Mouse (Mus musculus) CD4-positive, CD25-positive, alpha-beta regulatory T cell, adult 2 months (primary cell): ENCODE measurements around the gene Rhbdl3.
"Not testable (repeated sequence)": the region's sequence is repeated elsewhere in the genome, so short reads cannot be mapped to it uniquely, and the experiment has no call there.

Experiments
- DNase-seq: peaks from one replicate; pipeline ENCODE4 v3.0.0-alpha.2; 2012; ENCODE audit warnings: low read depth, low spot score

The Rhbdl3 gene

GRCm38 (mm10) chr11:80312565-80312964, 11.9 kb downstream of the Rhbdl3 start:
- no peak for DNase-seq

DNA sequence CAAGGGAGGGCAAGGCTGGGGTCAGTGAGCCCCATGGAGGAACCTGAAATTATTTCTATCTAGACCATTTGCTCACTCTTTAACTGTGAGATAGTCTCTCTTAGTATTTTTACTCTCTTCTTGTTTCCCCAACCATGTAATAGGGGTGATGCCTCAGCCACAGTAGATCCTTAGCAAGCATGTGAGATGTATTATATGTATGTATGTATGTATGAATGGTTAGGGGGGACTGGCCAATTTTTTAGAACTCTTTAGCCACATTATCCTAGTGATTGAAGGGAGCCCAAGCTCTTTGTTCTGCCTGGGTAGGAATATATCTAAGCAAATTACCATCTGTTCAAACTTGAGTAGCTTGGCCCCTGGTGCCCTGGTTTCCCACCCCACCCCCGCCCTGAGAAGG, 12.8 kb downstream of the Rhbdl3 start:
- DNase-seq: no peak

- DNase-seq: no peak
Observed at GRCm38 (mm10) chr11:80313944-80314343, 13.2 kb downstream of the Rhbdl3 start.

DNA sequence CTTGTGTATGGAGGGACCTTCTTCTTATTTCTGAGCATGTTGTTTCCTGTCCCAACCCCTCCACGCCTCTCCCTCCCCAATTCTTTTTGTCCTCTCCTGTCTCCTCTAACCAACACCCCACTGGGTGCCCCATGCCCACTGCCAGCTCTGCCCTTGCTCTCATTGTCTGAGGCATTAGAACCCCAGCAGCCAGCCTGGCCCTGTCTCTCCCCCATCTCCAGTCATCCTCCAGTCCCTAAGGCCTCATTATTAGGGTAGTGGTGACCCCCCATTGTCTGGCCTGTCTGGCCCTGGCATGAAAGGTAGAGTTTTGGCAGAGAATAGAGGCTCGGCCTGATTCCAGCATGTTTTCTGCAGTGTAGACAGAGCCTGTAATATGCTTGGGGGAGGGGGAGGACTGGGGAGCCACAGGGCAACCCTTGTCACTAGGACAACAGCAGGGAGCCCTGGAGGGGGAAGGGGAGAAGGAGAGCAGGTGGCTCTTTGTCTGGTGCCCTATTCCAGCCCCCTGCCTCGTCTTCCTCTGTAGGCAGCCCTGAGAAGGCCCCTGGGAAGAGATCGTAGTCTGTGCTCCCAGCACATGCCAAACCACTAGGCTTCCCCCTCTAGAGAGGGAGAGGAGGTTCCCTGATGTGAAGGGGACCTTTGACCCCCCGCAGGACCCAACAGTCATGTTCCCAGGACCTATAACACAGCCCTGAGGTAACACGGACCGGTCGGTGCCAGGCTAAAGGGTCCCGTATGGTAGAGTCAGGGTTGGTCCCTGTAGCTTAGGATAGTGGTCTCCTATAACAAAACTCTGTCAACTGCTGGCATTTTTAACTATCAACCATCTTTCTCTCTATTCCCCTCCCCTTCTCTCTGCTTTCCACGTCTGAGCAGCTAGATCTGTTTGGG, 15.3 kb downstream of the Rhbdl3 start:
- no peak for DNase-seq

GRCm38 (mm10) chr11:80323255-80323654, 22.5 kb downstream of the Rhbdl3 start:
- DNase-seq: peak; percentile 36

DNA sequence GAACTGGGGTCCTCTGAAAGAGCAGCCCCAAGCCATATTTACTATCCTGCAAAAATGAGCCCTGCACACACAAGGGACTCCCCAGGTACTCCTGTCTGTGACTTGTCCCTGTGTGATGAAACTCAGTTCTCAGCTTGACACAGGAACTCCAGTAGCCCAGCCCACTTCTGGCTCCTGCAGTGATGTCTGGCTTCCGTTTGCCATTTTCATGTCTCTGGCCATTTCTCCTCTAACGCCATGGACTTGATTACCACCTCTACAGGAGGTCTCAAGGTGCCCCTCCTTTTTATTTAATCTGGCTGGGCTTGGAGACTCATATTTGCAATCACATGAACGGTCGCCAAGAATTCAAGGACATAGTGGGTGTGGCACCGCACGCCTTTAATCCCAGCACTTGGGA, 23.9 kb downstream of the Rhbdl3 start:
- no peak for DNase-seq

GRCm38 (mm10) chr11:80332709-80333400, 32.1 kb downstream of the Rhbdl3 start:
- DNase-seq: no peak

DNA sequence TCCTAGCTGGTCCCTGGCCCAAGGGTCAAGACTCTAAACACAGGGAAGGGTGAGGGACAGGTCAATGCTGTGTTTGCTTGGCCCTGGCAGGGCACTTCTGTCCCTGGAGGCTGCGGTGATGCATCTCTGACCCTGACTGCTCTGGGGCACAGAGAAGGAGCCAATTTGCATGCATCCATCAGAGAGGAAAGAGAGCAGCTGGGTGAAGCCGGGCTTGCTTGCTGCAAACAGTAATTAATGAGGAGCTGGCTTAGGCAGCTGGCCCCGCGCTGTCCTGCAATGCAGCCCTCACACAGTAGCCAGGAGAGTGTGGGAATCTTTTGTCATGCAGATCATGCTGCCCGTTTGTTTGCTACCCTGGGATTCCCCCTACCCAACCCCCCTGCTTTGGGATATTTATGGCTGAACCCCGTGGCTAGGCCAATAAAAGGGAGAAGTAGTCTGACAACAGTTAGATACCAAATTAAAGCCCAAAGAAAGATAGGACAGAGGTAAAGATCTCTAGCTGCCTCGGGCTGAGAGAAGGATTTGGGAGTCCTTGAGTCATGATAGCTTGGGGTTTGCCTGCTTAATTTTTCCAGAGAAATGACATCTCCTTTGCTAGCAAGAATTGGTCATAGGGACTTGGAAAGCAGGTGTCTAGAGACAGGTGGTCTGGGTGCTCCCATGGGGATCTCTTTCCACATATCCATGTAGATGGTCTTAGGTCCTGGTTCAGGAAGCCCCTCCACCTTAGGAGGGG, 35.1 kb downstream of the Rhbdl3 start:
- DNase-seq: no peak

GRCm38 (mm10) chr11:80336351-80336730, 35.6 kb downstream of the Rhbdl3 start:
- no peak for DNase-seq

DNA sequence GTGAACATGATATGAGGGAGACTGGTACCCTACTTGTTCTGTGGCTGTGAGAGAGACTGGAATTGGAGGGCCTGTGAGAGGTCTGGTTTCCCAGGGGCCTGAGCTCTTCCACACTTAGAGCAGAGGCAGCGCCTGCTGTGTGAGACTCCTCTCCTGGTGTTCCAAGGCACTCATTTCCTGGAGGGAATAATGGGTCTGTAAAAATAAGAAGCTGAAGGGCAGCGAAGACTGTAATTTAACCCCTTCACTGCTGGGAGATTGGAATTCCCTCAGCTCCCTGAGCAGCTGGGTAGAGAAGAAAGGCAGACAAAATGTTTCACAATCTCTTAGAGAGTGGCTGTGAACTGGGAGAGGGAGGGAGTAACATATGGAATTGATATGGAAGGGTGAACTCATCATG, 41.8 kb downstream of the Rhbdl3 start:
- no peak for DNase-seq

DNA sequence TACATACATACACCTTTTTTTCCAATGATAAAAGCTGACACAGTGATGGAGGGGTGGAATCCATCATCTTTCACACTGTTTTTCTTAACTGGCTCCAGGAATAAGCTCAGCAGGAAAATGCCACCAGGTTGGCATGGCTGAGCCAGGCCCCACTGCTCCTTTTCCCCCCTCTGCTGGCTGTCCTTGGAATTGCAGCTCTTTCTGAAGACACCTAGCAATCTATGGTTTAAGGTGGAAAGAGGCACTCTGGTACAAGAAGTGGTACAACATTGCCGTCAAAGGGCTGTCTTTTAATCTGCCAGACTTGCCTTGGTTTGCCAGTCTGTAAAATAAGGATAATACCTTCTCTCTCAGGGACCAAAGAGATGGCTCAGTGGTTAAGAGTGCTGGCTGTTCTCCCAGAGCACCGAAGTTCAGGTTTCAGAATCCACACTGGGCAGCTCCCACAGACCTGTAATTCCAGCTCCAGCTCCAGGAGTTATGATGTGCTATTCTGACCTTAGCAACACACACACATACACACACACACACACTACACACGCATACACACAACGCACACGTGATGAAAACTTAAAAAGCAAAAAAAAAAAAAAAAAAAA, 51.2 kb downstream of the Rhbdl3 start:
- DNase-seq: peak; percentile 87

DNA sequence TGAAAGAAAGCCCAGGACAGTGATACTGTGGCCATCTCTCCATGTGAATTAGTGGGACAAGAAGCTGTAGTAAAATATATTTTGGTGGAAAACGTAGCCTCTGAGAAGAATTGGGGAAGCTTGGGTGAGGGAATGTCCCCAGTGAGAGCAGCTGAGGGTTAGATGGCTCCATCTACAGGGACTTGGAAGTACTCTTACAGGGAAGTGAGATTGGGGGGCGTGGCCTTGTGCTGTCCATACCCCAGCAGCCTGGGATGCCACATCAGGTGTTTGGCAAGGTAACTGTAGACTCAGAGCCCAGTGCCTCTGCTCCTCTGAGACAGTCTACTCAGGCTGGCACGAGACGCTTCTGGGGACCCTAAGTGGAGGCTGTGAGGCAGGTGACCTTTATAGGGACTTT, 54.1 kb downstream of the Rhbdl3 start:
- DNase-seq: no peak

GRCm38 (mm10) chr11:80368949-80369348, 68.2 kb downstream of the Rhbdl3 start:
- no peak for DNase-seq

DNA sequence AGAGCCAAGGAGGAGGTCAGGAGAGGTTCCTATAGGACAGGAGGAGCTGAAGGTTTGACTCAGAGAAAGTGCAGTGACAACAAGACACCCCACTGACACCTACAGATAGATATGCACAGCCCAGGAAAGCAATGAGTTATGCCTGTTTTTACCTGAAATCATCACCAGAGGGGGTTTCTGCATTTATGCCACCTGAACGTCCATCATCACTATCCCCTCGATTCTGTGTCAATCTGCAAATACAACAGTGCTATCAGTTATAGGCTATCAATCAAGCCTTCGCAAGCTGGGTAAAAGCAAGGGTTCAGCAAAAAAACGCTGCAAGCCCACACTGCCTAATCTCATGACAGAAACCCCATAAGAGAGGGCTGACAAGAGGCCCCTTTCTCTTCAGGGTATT, 75.9 kb downstream of the Rhbdl3 start:
- peak; percentile 59 for DNase-seq

DNA sequence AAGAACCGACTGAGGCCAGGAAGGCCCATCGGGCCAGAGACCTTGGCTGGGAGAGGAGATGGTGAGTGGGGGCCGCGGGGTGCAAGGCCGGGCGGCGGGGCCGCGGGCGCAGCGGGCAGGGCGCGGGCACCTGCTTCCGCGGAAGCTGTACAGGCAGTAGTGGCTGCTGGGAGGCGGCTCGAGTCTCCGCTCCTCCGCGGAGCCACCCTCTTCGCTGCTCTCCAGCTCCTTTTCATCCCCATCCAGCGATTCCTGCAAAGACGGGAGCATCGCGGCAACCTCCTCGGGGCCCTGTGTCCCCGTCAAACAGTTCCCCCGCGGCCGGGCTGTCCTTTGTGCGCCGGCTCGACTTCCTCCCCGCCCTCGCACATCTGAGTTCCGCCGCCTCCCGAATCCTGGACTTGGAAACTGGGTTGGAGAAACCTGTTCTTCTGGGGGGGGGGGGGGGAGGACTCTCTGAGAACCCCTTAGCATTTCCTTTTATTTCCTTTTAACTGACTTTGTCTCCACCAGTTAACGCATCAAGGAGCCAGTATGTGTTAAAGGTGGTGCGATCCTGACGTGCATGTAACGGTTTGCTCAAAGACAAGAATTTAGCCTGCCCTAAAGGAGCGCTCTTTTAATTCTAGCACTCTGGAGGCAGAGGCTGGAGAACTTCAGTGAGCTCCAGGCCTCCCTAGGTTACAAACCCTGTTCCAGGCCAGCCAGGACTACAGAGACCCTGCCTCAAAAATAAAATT, 77.2 kb downstream of the Rhbdl3 start, which contains the start of gene 5730455P16Rik:
Gene 5730455P16Rik (minus strand): TSS at position 323 of the 740 bp plus-strand sequence.
- peak; percentile 87 for DNase-seq

DNA sequence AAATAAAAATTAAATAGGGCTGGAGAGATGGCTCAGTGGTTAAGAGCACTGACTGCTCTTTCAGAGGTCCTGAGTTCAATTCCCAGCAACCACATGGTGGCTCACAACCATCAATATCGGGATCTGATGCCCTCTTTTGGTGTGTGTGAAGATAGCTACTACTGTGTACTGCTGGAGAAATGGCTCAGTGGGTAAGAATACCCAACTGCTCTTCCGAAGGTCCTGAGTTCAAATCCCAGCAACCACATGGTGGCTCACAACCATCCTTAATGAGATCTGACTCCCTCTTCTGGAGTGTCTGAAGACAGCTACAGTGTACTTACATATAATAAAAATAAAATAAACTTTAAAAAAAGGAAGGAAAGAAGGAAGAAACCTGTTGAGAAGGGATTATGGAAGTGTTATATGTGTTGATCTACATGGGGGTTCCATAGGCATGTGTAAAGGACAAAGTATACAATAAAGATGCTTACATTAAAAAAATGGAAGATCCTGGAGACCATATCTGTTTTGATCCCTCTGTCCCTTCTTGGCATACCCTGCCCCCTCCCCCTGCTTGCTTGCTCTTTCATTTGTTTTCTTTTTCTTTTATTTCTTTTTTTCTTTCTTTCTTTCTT, 77.8 kb downstream of the Rhbdl3 start:
- DNase-seq: peak; percentile 25

DNA sequence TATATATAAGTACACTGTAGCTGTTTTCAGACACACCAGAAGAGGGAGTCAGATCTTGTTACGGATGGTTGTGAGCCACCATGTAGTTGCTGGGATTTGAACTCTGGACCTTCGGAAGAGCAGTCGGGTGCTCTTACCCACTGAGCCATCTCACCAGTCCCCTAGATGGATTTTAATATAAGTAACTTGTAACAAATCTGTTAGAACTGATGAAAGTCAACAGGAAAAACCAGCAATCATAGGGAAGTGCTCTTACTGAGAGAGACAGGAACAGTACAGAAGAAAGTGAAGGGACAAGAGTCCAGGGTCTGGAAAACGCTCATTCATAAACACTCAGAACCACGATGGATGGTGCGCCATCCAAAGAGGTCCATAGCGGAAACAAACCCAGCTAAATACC, 78.5 kb downstream of the Rhbdl3 start:
- DNase-seq: not testable (repeated sequence)

- DNase-seq: peak; percentile 57
Observed at GRCm38 (mm10) chr11:80382626-80383018, 81.9 kb downstream of the Rhbdl3 start.

GRCm38 (mm10) chr11:80383019-80383625, 82.4 kb downstream of the Rhbdl3 start, which contains the start of gene Zfp207:
Gene Zfp207, plus strand, starts transcription at chr11:80383279.
- peak; percentile 98 for DNase-seq

DNA sequence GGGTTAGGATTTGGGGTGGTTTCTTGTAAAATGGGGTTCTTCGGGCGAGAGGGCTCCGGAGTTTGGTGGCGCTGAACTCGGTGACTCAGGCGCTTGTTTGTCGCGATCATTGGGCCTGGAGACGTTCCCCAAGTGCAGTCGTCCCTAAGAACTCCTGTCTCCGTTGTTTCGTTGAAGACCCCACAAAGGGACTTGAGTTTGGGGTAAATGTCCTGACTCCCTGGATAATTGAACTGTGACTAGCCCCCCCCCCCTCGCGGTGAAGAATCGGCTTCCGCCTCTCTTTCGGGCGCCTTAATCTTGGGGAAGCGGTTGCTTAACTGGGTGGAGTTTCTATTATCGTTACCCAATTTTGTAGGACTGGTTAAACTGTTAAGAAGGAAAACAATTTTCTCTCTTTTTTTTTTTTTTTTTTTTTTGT, 82.9 kb downstream of the Rhbdl3 start:
- DNase-seq: peak; percentile 73
